Mouse (Mus musculus) lung, adult 18-20 months (tissue): ENCODE measurements around the gene Tssk4.

Experiments
- DNase-seq, 2 experiments: peaks; one replicate each; pipeline ENCODE4 v3.0.0; 2022; ENCODE audit warnings: mixed read lengths in 2 of 2

Gene Tssk4

DNA sequence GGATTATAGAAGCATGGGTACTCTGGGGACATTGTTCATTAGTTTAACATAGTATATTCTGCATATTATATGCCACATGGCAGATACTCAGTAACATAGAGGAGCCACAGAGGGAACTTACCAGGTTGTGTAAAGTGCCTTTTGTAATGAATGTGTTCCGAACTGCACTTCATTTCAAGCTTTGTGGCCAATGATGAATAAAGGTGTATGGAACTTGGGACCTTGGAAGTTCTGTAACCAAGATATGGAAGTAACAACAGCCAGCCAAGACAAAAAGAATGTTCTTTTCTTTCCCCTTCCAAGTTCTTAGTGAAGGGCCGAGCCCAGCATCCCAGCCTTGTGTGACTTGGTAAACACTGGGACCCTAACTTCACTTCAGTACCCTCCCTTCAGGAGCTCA lies at the start of gene Tssk4:
Gene Tssk4 (plus strand): TSS at position 301 of the 400 bp plus-strand sequence.
- DNase-seq: no peak

GRCm38 (mm10) chr14:55603271-55603632 lies 46.7 kb upstream of the Tssk4 start, which contains the start of gene Irf9:
Gene Irf9 (plus strand): TSS chr14:55603571.
- DNase-seq: no peak

- peak; percentile 96 to 97 for DNase-seq
Observed at GRCm38 (mm10) chr14:55603633-55604576, 46.1 kb upstream of the Tssk4 start.

GRCm38 (mm10) chr14:55604823-55605222 lies 45.2 kb upstream of the Tssk4 start:
- DNase-seq: no peak

DNA sequence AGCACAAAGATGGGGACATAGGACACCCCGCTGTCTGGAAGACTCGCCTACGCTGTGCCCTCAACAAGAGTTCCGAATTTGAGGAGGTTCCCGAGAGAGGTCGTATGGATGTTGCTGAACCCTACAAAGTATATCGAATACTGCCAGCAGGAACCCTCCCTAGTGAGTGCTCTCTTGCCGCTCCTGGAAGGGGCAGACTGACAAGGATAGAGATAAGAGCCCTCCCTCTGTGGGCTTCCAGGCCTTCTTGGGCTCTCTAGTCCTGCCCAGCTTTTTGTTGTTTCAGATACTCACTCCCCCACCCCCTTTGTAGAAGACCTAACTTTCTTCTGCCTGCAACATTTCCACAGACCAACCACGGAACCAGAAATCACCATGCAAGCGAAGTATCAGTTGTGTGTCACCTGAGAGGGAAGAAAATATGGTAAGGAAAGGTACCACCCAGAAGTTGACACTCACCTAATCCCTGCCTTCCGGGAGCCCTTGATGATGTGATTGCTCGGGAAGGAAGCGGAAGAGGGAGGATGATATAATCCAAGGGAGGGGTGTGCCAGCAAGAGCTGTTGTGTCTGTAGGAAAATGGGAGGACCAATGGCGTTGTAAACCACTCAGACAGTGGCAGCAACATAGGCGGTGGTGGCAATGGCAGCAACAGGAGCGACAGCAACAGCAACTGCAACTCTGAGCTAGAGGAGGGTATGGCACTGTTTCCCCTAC lies 44.1 kb upstream of the Tssk4 start:
- DNase-seq: no peak

DNA sequence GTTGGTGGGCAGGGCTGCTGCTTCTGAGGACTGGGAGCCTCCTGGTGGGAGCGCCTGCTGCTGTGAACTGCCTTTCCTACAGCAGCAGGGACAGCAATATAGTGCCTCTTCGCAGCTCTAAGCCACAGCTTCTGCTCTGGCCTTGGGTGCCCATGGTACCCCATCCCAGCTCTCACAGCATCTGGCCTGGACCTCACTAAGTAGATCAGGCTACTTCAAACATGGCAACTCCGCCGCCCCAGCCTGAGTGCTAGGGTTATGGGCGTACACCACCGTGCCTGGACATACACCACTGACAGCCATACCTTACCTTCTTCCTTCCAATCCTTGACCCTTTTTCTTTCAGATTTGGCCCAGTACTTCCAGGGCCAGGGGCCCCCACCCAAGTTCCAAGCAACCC lies 41.6 kb upstream of the Tssk4 start:
- no peak for DNase-seq

DNA sequence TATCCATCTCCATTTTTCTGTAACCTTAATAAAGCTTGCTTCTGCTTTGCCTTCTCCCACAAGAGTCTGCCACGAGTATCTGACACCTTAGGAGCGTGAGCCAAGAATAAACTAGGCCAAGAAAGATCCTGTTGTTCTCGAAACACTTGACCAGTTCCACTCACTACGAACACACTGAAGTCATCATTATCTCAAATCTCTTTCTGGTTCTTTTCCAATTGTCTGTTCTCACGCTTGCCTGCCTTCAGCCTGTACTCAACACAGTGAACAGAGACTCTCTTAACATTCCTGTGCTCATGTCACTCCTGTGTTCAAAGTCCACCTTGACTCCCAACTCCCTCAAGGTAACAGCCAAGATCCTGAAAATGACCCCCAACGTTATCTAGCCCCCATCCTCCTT lies 36.6 kb upstream of the Tssk4 start:
- no peak for DNase-seq

GRCm38 (mm10) chr14:55614565-55615178 lies 35.3 kb upstream of the Tssk4 start:
- DNase-seq: no peak

DNA sequence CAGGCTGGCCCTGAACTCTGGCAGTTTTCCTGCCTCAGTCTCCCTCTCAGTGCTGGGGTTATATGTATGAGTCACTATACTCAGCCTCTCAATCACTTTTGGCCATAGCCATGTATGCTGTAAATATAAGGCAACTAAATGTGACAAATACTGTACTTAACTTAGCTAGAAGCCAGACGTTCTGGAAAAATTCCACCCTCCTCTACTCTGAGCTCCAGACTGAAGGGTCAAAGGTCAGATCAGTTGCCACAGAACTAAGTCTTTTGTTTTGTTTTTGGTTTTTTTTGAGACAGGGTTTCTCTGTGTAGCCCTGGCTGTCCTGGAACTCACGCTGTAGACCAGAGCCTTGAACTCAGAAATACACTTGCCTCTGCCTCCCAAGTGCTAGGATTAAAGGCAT lies 34.1 kb upstream of the Tssk4 start:
- no peak for DNase-seq

DNA sequence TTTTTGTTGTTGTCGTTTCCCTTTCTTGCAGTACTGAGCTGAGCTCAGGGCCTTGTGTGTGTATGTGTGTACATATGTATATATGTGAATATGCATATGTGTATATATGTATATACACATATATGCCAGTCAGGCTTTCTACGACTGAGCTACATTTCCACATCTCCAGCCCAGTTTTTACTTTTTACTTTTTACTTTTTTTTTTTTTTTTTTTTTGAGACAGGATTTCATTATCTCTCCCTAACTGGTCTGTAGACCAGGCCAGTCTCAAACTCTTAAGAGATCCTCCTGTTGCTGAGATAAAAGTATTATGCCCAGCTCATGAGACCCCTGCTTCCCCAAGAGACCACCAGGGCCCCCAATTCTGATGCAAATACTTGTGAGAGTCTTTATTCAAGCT lies 33.1 kb upstream of the Tssk4 start:
- DNase-seq: no peak

DNA sequence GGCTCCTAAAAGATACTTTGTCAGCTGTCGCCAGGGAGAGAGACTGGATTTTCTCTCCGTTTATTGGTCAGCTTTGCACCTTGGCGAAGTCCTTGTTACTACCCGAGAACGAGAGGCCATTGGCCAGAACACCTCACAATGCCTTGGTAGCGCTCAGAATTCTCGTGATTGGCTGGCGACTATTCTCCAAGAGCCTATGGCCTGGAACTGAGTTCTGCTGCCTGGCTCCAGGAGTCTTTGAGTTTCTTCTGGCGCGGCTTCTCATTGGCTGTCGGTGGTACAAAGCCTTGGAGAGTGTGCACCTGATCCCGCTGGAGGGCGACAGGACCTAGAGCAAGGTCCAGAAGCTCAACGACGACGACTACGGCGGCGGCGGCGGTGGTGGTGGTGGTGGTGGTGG lies 32.2 kb upstream of the Tssk4 start, which contains the start of gene Rec8:
Gene Rec8 (plus strand): TSS at position 216 of the 400 bp plus-strand sequence.
- DNase-seq: peak; percentile 59 to 67

DNA sequence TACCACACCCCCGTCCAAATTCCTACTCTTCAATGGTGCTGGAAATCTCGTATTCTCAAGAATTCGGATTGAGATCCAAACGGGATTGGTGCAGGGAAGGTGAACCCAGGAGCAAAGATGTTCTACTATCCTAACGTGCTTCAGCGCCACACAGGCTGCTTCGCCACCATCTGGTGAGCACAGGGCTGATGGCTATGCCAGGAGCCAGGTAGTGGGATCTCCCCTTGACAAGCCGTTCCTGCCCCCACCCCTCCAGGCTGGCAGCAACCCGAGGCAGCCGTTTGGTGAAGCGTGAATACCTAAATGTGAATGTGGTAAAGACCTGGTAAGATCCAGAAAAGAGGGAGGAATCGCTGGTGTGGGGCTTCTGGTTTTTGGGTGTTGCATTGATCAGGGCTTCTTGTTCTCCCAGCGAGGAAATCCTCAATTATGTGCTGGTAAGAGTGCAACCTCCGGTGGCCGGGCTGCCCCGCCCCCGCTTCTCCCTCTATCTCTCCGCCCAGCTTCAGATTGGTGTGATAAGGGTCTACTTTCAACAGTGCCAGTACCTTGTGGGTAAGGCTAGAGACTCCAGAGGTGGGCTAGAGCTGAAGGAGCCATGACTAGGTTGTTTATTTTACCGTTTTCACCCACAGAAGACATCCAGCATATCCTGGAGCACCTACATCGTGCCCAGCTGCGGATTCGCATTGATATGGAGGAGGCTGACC lies 31.3 kb upstream of the Tssk4 start:
- DNase-seq: no peak

DNA sequence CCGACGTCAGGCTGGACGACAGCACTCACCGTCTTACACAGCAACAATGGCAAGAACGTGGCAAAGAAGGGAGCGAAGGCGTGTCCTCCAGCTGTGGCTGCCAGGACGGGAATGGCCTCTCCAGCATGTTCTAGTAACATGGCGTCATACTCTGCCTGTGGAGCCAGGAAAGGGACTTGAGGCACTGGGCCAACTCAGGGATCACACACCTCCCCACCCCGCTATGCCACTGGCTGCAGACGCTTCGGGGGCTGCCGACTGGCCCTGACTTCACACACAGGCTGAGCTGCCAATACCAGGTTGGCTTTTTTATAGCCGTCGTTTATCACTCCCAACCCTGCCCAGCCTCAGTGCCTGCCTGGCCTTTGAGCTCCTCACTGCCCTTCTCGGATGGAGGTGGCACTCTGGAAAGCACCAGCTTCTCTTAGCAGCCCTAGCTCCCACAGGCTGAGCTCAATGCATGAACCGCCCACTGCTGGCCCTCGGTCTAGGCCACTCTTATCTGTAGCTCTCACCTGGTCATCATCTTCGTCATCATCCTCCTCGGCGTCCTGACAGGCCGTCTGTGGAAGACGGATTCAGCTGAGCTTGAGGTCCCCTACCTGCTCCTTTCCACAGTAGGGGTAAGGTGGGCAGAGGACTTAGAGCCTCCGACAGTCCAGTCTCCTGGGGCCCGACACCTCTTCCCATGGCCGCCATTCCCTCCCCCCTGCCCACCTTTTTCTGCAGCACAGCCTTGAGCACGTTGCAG lies 21.7 kb upstream of the Tssk4 start:
- DNase-seq: no peak

- DNase-seq: peak; percentile 38 to 47
Observed at GRCm38 (mm10) chr14:55629312-55629711, 20.7 kb upstream of the Tssk4 start.

GRCm38 (mm10) chr14:55634874-55635522 lies 15.0 kb upstream of the Tssk4 start:
- DNase-seq: peak in 1 of 2 experiments; percentile 24

- peak; percentile 90 to 93 for DNase-seq
Observed at GRCm38 (mm10) chr14:55635523-55636007, 14.4 kb upstream of the Tssk4 start, which contains the start of gene Ipo4. Gene Ipo4 (minus strand): TSS chr14:55635957.

- no peak for DNase-seq
Observed at GRCm38 (mm10) chr14:55637795-55638194, 12.2 kb upstream of the Tssk4 start, which contains the start of gene Gm49378. Gene Gm49378 (minus strand): TSS chr14:55637895.

DNA sequence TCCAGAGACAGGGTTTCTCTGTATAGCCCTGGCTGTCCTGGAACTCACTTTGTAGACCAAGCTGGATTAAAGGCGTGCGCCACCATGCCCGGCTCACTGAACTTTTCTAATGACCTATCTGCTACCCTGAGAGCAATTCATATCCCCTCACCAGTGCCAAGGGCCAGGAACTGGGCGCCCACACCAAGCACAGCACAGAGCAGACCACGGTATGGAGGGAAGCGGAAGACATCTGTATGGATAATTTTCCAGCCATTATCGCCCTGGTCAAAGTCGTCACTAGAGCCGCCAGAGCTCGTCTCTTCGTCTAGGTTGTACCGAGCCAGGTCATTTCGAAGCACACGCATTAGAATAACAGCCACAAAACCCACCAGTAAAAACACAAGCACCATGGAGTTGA lies 9.2 kb upstream of the Tssk4 start:
- no peak for DNase-seq

DNA sequence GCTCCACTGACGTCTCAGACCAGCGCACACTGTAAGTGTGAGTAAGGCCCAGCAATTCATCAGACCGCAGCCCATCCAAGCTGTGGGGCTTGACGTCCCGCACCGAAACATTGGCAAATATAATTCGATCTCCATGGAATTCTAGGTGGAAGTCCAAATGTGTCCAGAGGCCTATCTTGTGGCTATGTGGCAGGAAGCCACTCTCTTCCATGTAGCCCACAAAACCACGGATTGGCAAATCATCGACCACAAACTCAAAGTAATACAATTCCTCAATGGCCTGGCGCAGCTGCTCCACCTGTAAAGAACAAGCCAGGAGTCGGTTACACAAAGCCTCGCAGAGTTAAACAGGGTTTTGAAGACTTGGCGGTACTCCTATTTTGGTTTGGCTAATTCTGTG lies 8.7 kb upstream of the Tssk4 start:
- no peak for DNase-seq

DNA sequence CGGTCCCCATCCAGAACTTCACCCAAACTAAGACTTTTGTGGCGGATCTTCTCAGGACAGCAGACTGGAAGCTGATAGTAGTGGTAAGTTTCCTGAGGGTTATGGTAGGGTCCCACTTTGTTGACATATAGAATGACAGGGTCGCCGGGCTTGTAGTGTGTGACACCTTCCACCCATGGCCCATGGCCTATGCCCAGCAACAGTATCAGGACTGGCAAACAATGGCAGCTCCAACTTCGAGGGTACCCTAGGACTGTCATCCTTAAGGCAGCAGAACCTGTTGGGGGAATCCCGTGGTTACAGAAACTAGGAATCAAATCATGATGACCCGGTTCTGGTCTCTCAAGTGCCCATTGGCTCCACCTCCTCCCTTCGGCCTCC lies 7.3 kb upstream of the Tssk4 start:
- no peak for DNase-seq
